Mouse (Mus musculus) neural tube, embryonic 15.5 days (tissue): ENCODE results near the gene Gm49387. TPM values are rescaled to one million over a fixed set of nuclear protein-coding genes. Genes with fewer than 3 reads are reported as not detected.

ENCODE experiments used
- ATAC-seq: fragments of 200-750 bp; cut with Nextera tagmentation; 2 replicates; pipeline ENCODE4 v1.8.0; 2017; ENCODE audit warnings: mild to moderate bottlenecking, moderate TSS enrichment, moderate library complexity; ENCODE audit not compliant: low FRiP score
- H3K27ac ChIP-seq: fragments of 300-500 bp; sonication (generic); replicated peaks from 2 replicates; pipeline ENCODE4 v1.5.1; 2015; ENCODE audit warnings: mild to moderate bottlenecking, inconsistent platforms
- H3K27me3 ChIP-seq: fragments of 300-500 bp; sonication (generic); replicated peaks from 2 replicates; pipeline ENCODE4 v1.6.1; 2015; ENCODE audit warnings: inconsistent platforms
- H3K36me3 ChIP-seq: fragments of 300-500 bp; sonication (generic); 2 replicates; pipeline ENCODE4 v1.6.1; 2015; ENCODE audit warnings: inconsistent platforms
- H3K4me1 ChIP-seq: fragments of 300-500 bp; sonication (generic); 2 replicates; pipeline ENCODE4 v1.6.1; 2015; ENCODE audit warnings: inconsistent platforms
- H3K4me2 ChIP-seq: fragments of 300-500 bp; sonication (generic); 2 replicates; pipeline ENCODE4 v1.6.1; 2015; ENCODE audit warnings: inconsistent platforms, mild to moderate bottlenecking, moderate library complexity
- H3K4me3 ChIP-seq: fragments of 300-500 bp; sonication (generic); replicated peaks from 2 replicates; pipeline ENCODE4 v1.5.1; 2015; ENCODE audit warnings: mild to moderate bottlenecking, inconsistent platforms
- H3K9ac ChIP-seq: fragments of 300-500 bp; sonication (generic); replicated peaks from 2 replicates; pipeline ENCODE4 v1.6.1; 2015; ENCODE audit warnings: mild to moderate bottlenecking, inconsistent platforms
- H3K9me3 ChIP-seq: fragments of 300-500 bp; sonication (generic); replicated peaks from 2 replicates; pipeline ENCODE4 v1.6.1; 2016; ENCODE audit warnings: inconsistent platforms
- WGBS: fragments of 180-500 bp; shearing (Covaris S2); methylation state at CpG from one replicate; pipeline ENCODE4 v1.1.7; 2015; ENCODE audit warnings: mixed read lengths; 5-methylcytosine and 5-hydroxymethylcytosine counted together
- polyA plus RNA-seq: library from polyadenylated mRNA; unstranded; fragments of >200 nt; fragmentation: Nextera tagmentation; extraction: Ambion mirVana; gene quantifications from 2 replicates; pipeline ENCODE4 v1.2.1, GENCODE M21; 2015

Gm49387 gene
- polyA plus RNA-seq, 1 experiment from 2014 or later: 0.59 TPM

GRCm38 (mm10) chr14:31650347-31650746, 9.7 kb upstream of the Gm49387 start:
- no peaks in the 10 kb centered on the region for H3K36me3 ChIP-seq
- ATAC-seq: no peak
- WGBS: over 99% methylated on average over 3 of the region's 3 CpGs
- no peak overlapping the region for H3K4me3 ChIP-seq
- no peaks in the 10 kb centered on the region for H3K4me1 ChIP-seq
- H3K9me3 ChIP-seq: no peaks in the 10 kb centered on the region
- no peak overlapping the region for H3K9ac ChIP-seq
- no peak overlapping the region for H3K4me2 ChIP-seq
- no peaks in the 10 kb centered on the region for H3K27me3 ChIP-seq
- no peak overlapping the region for H3K27ac ChIP-seq

DNA sequence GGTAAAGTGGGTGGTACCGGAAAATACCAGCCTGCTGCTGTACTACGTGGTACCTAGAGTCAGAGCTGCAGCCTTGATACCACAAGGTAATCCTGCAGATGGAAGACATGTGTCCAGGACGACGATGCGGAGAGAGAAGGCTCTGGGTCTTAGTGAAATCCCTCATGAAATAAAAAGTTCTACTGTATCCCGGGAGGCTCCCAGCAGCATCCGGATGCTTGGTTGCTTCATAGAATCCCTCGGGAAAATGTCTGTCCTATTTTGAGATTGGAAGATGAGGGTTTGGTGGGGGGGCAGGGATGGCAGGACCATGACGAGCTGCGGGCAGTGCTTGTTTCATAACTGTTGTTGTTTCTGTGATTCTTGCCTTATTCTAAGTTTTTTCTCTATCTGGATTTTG, 7.3 kb upstream of the Gm49387 start:
- ATAC-seq: no peak
- Histone ChIP-seq H3K4me3 (no peak overlapping the region), H3K4me1 (no peaks in the 10 kb centered on the region), H3K27ac (no peak overlapping the region), H3K9ac (no peak overlapping the region), H3K4me2 (no peak overlapping the region), H3K27me3 (no peaks in the 10 kb centered on the region), H3K36me3 (no peaks in the 10 kb centered on the region), H3K9me3 (no peaks in the 10 kb centered on the region)
- 89% methylated on average over 10 of the region's 10 CpGs for whole genome bisulfite sequencing

GRCm38 (mm10) chr14:31645920-31646319, 5.2 kb upstream of the Gm49387 start:
- no peak overlapping the region for H3K4me3 ChIP-seq
- no peaks in the 10 kb centered on the region for H3K27me3 ChIP-seq
- no peak overlapping the region for H3K4me2 ChIP-seq
- peaks cover 8% of the 10 kb centered on the region for H3K4me1 ChIP-seq
- no peak overlapping the region for H3K9ac ChIP-seq
- ATAC-seq: no peak
- H3K36me3 ChIP-seq: no peaks in the 10 kb centered on the region
- no peaks in the 10 kb centered on the region for H3K9me3 ChIP-seq
- 94% methylated on average over 7 of the region's 7 CpGs for WGBS
- no peak overlapping the region for H3K27ac ChIP-seq

DNA sequence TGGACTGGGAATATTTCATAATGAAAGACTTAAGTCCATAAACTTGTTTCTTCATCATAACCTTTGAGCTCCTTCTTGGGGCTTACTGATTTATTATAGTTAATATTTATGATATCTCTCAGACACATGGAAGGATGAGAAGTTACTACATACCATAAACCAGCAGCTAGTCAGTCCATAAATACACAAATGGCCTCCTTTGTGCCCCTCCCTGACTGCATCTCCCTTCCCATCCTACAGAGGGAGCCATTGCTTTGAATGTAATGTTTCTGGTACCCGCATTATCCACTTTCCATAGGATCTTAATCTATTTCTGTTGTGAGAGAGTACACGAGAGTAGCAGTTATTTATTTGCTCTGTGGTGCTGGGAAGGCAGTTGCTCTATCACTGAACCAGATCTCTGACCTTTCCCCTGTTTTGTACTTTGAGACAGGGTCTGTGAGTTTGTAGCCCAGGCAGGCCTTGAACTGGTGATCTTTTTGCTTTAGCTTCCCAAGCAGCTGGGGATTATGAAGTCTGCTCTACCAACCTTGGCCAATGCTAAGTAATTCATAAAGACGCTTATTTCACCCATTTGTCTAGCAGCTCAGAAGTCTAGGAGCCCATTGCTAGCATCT, 4.4 kb upstream of the Gm49387 start:
- no peak overlapping the region for H3K9ac ChIP-seq
- H3K9me3 ChIP-seq: no peaks in the 10 kb centered on the region
- WGBS: 81% methylated on average over 3 of the region's 3 CpGs
- no peak overlapping the region for H3K4me2 ChIP-seq
- no peaks in the 10 kb centered on the region for H3K27me3 ChIP-seq
- no peak for ATAC-seq
- H3K4me1 ChIP-seq: peaks cover 13% of the 10 kb centered on the region
- H3K4me3 ChIP-seq: no peak overlapping the region
- no peaks in the 10 kb centered on the region for H3K36me3 ChIP-seq
- H3K27ac ChIP-seq: no peak overlapping the region

- WGBS: 93% methylated on average over 5 of the region's 5 CpGs
- no peak overlapping the region for H3K4me3 ChIP-seq
- H3K27ac ChIP-seq: no peak overlapping the region
- no peak overlapping the region for H3K9ac ChIP-seq
- H3K4me1 ChIP-seq: peaks cover 17% of the 10 kb centered on the region
- H3K27me3 ChIP-seq: no peaks in the 10 kb centered on the region
- H3K9me3 ChIP-seq: no peaks in the 10 kb centered on the region
- no peak for ATAC-seq
- H3K36me3 ChIP-seq: no peaks in the 10 kb centered on the region
- no peak overlapping the region for H3K4me2 ChIP-seq
Measured at GRCm38 (mm10) chr14:31644183-31644830, 3.6 kb upstream of the Gm49387 start.

DNA sequence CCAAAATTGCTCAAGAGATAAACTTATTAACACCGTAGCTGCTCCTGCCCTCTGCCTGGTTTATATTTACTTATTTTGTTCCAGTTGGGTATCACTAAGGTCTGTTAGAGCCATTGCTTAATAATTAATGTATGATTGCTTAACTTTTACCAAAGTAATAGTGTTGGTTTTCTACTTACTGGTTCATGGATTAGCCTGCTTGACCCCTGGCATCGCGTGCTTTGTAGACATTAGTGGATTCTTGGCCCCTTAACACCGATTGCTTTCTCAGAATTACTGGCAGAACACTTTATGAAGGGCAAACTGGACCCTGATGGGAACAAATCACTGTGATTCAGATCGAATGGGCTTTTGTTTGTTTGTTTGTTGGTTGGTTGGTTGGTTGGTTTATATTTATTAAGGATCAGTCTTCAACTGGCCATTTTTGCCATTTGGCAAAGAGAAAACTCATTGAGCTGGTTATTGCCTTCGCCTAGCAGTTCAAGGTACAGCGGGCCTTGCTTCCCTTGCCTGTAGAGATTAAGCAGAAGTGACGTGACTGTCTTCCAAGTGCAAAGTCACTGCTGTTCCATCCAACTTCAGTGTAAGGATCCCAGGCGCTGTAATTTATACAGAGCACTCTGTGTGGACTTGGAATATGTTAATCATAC, 953 bp upstream of the Gm49387 start:
- Histone ChIP-seq H3K27ac (peak overlapping the region; percentile 92), H3K4me2 (peak overlapping the region; percentile 96), H3K27me3 (no peaks in the 10 kb centered on the region), H3K36me3 (no peaks in the 10 kb centered on the region), H3K4me1 (peaks cover 17% of the 10 kb centered on the region), H3K9me3 (no peaks in the 10 kb centered on the region), H3K9ac (peak overlapping the region; percentile 67), H3K4me3 (peak overlapping the region; percentile 82)
- no peak for ATAC-seq
- 72% methylated on average over 9 of the region's 9 CpGs for WGBS

DNA sequence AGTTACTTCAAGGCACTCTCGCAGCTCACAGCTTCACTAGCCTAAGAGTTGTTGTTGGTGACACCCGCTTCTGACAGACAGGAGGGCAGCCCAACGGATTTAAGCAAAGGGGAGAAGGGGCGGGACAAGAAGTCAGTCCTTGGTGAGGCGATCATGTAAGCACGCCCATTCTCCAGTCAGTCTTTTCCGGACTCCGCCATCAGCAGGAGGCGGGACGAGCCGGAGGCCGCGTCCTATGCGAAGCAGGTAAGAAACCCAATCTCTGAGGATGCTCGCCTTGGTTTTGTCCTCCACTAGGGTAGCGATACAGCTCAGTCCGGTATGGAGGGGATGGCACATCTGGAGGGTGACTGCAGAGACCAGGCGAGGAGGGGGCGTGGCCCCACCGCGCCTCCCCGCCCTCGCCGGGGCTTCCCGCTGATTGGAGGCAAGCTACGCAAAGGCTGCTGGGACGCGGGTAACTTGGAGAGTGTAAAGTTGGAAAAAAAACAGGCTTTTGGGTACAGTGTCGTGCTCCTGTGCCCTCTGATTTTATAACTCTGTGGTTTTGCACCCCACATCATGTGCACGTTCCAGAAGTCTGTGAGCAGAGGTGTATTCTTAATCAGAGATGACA, 320 bp upstream of the Gm49387 start, which contains the start of the genes Btd and Hacl1:
TSS of gene Btd (plus strand) at position 139 of the 616 bp plus-strand sequence.
TSS of gene Hacl1 (minus strand) at position 397 of the 616 bp plus-strand sequence.
- H3K4me3 ChIP-seq: peak within 1 kb of the TSS; percentile 82
- peak within 1 kb of the TSS; percentile 67 for H3K9ac ChIP-seq
- H3K36me3 ChIP-seq: no peaks in the 10 kb centered on the region
- peaks cover 17% of the 10 kb centered on the region for H3K4me1 ChIP-seq
- H3K27ac ChIP-seq: peak within 1 kb of the TSS; percentile 92
- no peaks in the 10 kb centered on the region for H3K9me3 ChIP-seq
- peak; percentile 97 for ATAC-seq
- H3K27me3 ChIP-seq: no peaks in the 10 kb centered on the region
- H3K4me2 ChIP-seq: peak within 1 kb of the TSS; percentile 96
- under 1% methylated on average over 30 of the region's 30 CpGs for WGBS

- Histone ChIP-seq H3K27ac (no peak overlapping the region), H3K36me3 (no peaks in the 10 kb centered on the region), H3K9ac (no peak overlapping the region), H3K27me3 (no peaks in the 10 kb centered on the region), H3K4me1 (no peaks in the 10 kb centered on the region), H3K4me2 (no peak overlapping the region), H3K9me3 (no peaks in the 10 kb centered on the region), H3K4me3 (no peak overlapping the region)
- ATAC-seq: no peak
- WGBS: 37% methylated on average over 7 of the region's 7 CpGs
Measured at GRCm38 (mm10) chr14:31630677-31631076, 10.0 kb downstream of the Gm49387 start.

DNA sequence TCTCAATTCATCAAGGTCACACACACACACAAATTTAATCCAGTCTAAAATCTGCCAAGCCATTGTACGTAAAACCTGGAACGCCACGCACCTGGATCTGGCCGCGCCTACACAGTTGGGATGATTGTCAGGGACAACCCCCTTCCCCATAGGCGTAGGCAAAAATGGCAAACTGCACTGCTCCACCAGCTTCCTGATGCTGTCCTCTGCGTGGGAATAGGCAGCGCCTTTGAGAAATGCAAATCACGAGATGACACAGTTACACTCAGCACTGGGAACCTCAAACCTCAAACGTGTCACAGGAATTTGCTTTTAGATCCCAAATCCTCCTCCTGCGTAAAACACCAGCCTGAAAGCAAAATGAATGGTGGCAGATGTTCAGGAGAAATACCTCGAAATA, 17.9 kb downstream of the Gm49387 start:
- no peak overlapping the region for H3K27ac ChIP-seq
- WGBS: 89% methylated on average over 12 of the region's 12 CpGs
- ATAC-seq: no peak

DNA sequence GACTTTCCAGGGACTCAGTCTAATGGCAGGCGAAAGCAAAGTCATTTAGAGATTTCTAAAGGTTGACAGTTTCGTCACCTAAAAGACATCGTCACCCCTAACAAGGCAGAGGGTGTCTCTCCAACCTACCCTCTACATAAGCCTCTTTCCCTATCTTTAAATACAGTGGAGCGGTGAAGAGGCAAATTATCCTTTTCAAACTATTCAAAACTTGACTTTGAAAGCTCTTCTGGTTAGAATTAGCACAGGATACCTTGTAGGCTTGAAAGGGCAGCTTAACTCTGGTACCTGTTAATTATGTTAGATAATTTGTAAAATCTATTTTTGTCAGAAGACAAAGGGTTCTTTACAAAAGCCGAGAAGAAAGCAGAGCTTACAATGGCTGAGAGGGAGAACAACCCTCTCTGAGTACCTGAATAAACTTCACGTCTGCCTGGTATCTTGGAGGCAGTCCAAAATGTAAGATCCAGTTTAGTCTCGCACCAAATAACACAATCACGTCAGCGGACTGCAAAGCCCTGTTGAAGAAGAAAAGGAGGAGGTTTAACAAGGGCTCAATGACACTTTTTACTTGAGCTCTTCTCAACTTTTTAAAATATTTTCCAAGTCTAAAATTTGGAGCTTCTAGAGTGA, 20.0 kb downstream of the Gm49387 start:
- Histone ChIP-seq H3K27ac (no peak overlapping the region), H3K9me3 (no peaks in the 10 kb centered on the region), H3K4me3 (no peak overlapping the region), H3K4me2 (no peak overlapping the region), H3K27me3 (no peaks in the 10 kb centered on the region), H3K4me1 (no peaks in the 10 kb centered on the region), H3K9ac (no peak overlapping the region), H3K36me3 (no peaks in the 10 kb centered on the region)
- 74% methylated on average over 9 of the region's 9 CpGs for WGBS
- ATAC-seq: no peak

More for the DNA sequence above, 17.9 kb downstream of the Gm49387 start:
- H3K9me3 ChIP-seq: no peaks in the 10 kb centered on the region
- H3K4me1 ChIP-seq: no peaks in the 10 kb centered on the region
- no peaks in the 10 kb centered on the region for H3K36me3 ChIP-seq
- H3K4me3 ChIP-seq: no peak overlapping the region
- H3K4me2 ChIP-seq: no peak overlapping the region
- no peaks in the 10 kb centered on the region for H3K27me3 ChIP-seq
- no peak overlapping the region for H3K9ac ChIP-seq

DNA sequence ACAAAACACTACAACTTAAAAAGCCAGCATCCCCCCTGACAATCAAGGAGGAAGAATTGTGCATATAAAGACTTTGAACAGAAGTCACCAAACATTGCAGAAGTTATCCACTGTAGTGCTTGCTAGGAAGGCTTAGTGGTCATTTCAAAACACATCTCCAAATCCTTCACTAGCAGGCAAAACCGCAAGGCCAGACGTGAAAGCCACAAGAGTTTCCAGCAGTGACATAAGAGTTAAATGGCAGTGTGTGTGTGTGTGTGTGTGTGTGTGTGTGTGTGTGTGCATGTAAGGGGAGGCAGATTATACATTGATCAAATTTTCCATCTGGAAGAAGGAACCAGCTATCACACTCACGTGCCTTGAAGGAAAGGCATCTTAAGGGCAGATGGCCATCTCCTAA, 22.7 kb downstream of the Gm49387 start:
- Histone ChIP-seq H3K9ac (no peak overlapping the region), H3K27me3 (no peaks in the 10 kb centered on the region), H3K4me3 (no peak overlapping the region), H3K27ac (no peak overlapping the region), H3K4me2 (no peak overlapping the region), H3K4me1 (no peaks in the 10 kb centered on the region), H3K36me3 (no peaks in the 10 kb centered on the region), H3K9me3 (no peaks in the 10 kb centered on the region)
- 91% methylated on average over 3 of the region's 3 CpGs for WGBS
- ATAC-seq: no peak
